Mouse (Mus musculus) macrophage (primary cell): Measurements from ENCODE around the gene Rabl3. TPM values are rescaled to one million over a fixed set of nuclear protein-coding genes. Genes with fewer than 3 reads are reported as not detected.

Experiments
- H3K27ac ChIP-seq: fragments of 350-480 bp; formaldehyde crosslinking; 2 replicates; pipeline ENCODE4 v1.9.0; 2021
- H3K36me3 ChIP-seq: fragments of 350-480 bp; formaldehyde crosslinking; 2 replicates; pipeline ENCODE4 v1.9.0; 2021; ENCODE audit errors: inconsistent target
- H3K4me3 ChIP-seq: fragments of 350-480 bp; formaldehyde crosslinking; 2 replicates; pipeline ENCODE4 v1.9.0; 2021; ENCODE audit errors: inconsistent target
- H3K79me2 ChIP-seq: fragments of 350-480 bp; formaldehyde crosslinking; 2 replicates; pipeline ENCODE4 v1.9.0; 2021; ENCODE audit errors: inconsistent target
- WGBS: methylation state at CpG from one replicate; pipeline ENCODE4 v1.1.7; 2026; ENCODE audit warnings: inconsistent platforms; ENCODE audit not compliant: missing documents; 5-methylcytosine and 5-hydroxymethylcytosine counted together
- polyA plus RNA-seq: library from polyadenylated mRNA; stranded (reverse); fragments of 250-400 nt; gene quantifications from 3 replicates; pipeline ENCODE4 v1.2.4, GENCODE M21; 2018; ENCODE audit warnings: inconsistent platforms

Rabl3 gene
- polyA plus RNA-seq, 1 experiment from 2014 or later, result 12.1 TPM

- Histone ChIP-seq H3K79me2 (no peaks in the 10 kb centered on the region), H3K27ac (no peak overlapping the region)
- WGBS, result 91% methylated on average over 8 of the region's 8 CpGs
Observed at GRCm38 (mm10) chr16:37591551-37591950, 51.9 kb downstream of the Rabl3 start.

GRCm38 (mm10) chr16:37597412-37597811 lies 57.7 kb downstream of the Rabl3 start:
- Histone ChIP-seq H3K79me2 (no peaks in the 10 kb centered on the region), H3K27ac (no peak overlapping the region), H3K4me3 (no peak overlapping the region), H3K36me3 (no peaks in the 10 kb centered on the region)
- 70% methylated on average over 5 of the region's 5 CpGs for WGBS

More at GRCm38 (mm10) chr16:37591551-37591950, 51.9 kb downstream of the Rabl3 start:
- Histone ChIP-seq H3K36me3 (no peaks in the 10 kb centered on the region), H3K4me3 (no peak overlapping the region)

- WGBS, result 91% methylated on average over 7 of the region's 7 CpGs
- H3K4me3 ChIP-seq, result no peak overlapping the region
- no peak overlapping the region for H3K27ac ChIP-seq
- H3K36me3 ChIP-seq, result no peaks in the 10 kb centered on the region
- H3K79me2 ChIP-seq, result no peaks in the 10 kb centered on the region
Observed at GRCm38 (mm10) chr16:37598463-37598862, 58.8 kb downstream of the Rabl3 start.

GRCm38 (mm10) chr16:37599326-37599725 lies 59.6 kb downstream of the Rabl3 start:
- Histone ChIP-seq H3K27ac (no peak overlapping the region), H3K4me3 (no peak overlapping the region), H3K79me2 (no peaks in the 10 kb centered on the region), H3K36me3 (no peaks in the 10 kb centered on the region)
- 58% methylated on average over 3 of the region's 3 CpGs for WGBS

- Histone ChIP-seq H3K27ac (no peak overlapping the region), H3K36me3 (no peaks in the 10 kb centered on the region), H3K4me3 (no peak overlapping the region), H3K79me2 (no peaks in the 10 kb centered on the region)
- 92% methylated on average over 1 of the region's 1 CpGs for WGBS
Observed at GRCm38 (mm10) chr16:37603431-37603830, 63.7 kb downstream of the Rabl3 start.

- no peaks in the 10 kb centered on the region for H3K36me3 ChIP-seq
- no peak overlapping the region for H3K4me3 ChIP-seq
- WGBS, result 90% methylated on average over 6 of the region's 6 CpGs
- no peak overlapping the region for H3K27ac ChIP-seq
- H3K79me2 ChIP-seq, result no peaks in the 10 kb centered on the region
Observed at GRCm38 (mm10) chr16:37604243-37604642, 64.6 kb downstream of the Rabl3 start.

GRCm38 (mm10) chr16:37610333-37610732 lies 70.6 kb downstream of the Rabl3 start:
- Histone ChIP-seq H3K36me3 (no peaks in the 10 kb centered on the region), H3K4me3 (no peak overlapping the region), H3K27ac (no peak overlapping the region), H3K79me2 (no peaks in the 10 kb centered on the region)
- 89% methylated on average over 8 of the region's 8 CpGs for WGBS

- Histone ChIP-seq H3K36me3 (no peaks in the 10 kb centered on the region), H3K4me3 (no peak overlapping the region)
- 89% methylated on average over 7 of the region's 7 CpGs for WGBS
Observed at GRCm38 (mm10) chr16:37611072-37611471, 71.4 kb downstream of the Rabl3 start.

GRCm38 (mm10) chr16:37612013-37612412 lies 72.3 kb downstream of the Rabl3 start:
- H3K79me2 ChIP-seq, result no peaks in the 10 kb centered on the region
- H3K27ac ChIP-seq, result no peak overlapping the region
- no peaks in the 10 kb centered on the region for H3K36me3 ChIP-seq
- WGBS, result 86% methylated on average over 5 of the region's 5 CpGs
- no peak overlapping the region for H3K4me3 ChIP-seq

More at GRCm38 (mm10) chr16:37611072-37611471, 71.4 kb downstream of the Rabl3 start:
- H3K79me2 ChIP-seq, result no peaks in the 10 kb centered on the region
- no peak overlapping the region for H3K27ac ChIP-seq

GRCm38 (mm10) chr16:37614540-37614939 lies 74.9 kb downstream of the Rabl3 start:
- 79% methylated on average over 2 of the region's 9 CpGs for WGBS
- H3K36me3 ChIP-seq, result no peaks in the 10 kb centered on the region

GRCm38 (mm10) chr16:37615429-37615828 lies 75.7 kb downstream of the Rabl3 start:
- WGBS, result 92% methylated on average over 8 of the region's 8 CpGs
- H3K36me3 ChIP-seq, result no peaks in the 10 kb centered on the region
- no peak overlapping the region for H3K27ac ChIP-seq
- no peaks in the 10 kb centered on the region for H3K79me2 ChIP-seq
- no peak overlapping the region for H3K4me3 ChIP-seq

More at GRCm38 (mm10) chr16:37614540-37614939, 74.9 kb downstream of the Rabl3 start:
- no peak overlapping the region for H3K4me3 ChIP-seq
- H3K27ac ChIP-seq, result no peak overlapping the region
- H3K79me2 ChIP-seq, result no peaks in the 10 kb centered on the region

GRCm38 (mm10) chr16:37616104-37616503 lies 76.4 kb downstream of the Rabl3 start:
- Histone ChIP-seq H3K36me3 (no peaks in the 10 kb centered on the region), H3K4me3 (no peak overlapping the region), H3K27ac (no peak overlapping the region), H3K79me2 (no peaks in the 10 kb centered on the region)
- 35% methylated on average over 8 of the region's 8 CpGs for WGBS

GRCm38 (mm10) chr16:37617695-37618094 lies 78.0 kb downstream of the Rabl3 start:
- Histone ChIP-seq H3K4me3 (no peak overlapping the region), H3K79me2 (no peaks in the 10 kb centered on the region), H3K36me3 (no peaks in the 10 kb centered on the region), H3K27ac (no peak overlapping the region)
- WGBS, result 71% methylated on average over 3 of the region's 3 CpGs
